Mouse (Mus musculus) T-helper 1 cell (primary cell): ENCODE data around the gene Gm4737.
"Not testable (repeated sequence)": the region's sequence is repeated elsewhere in the genome, so short reads cannot be mapped to it uniquely, and the experiment has no call there.

Experiments
- in situ Hi-C: fragments of 300-600 bp; cut with MboI, MseI; formaldehyde crosslinking; loops from one replicate; pipeline ENCODE4 v1.15.1; 2025; ENCODE audit warnings: high pct_unique_total_duplicates

The Gm4737 gene

GRCm38 (mm10) chr16:46154832-46155231 lies at the start of gene Gm4737:
TSS of gene Gm4737 (minus strand) at chr16:46155077.
- in situ Hi-C loops: not testable (repeated sequence)

- in situ Hi-C loops: loop anchor here (10.0 kb wide), 1 partner anchor 1269 kb away; no protein-coding TSS in a partner anchor
Measured at GRCm38 (mm10) chr16:46195792-46196191, 40.9 kb upstream of the Gm4737 start.

DNA sequence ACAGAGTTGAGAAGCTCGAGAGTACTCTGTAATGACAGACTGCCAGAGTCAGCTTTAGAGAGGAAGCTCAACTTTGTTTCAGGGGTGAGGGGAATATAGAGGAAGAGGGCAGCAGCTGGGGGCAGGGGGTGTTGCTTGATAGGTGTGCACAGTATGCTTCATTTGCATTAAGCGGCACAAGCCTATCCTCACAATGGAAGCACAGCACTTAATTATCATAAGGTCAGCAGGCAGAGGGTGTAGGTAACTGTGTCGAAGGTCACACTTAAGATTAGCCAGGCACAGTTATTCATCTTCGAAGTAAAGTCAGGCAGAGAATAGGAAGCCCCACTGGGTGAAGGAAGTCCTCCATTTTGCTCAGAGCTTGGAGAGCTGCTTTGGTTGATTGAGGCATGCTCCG lies 28.2 kb upstream of the Gm4737 start:
- in situ Hi-C loops: no loop called here

- in situ Hi-C loops: no loop called here
Measured at GRCm38 (mm10) chr16:46178121-46178801, 23.4 kb upstream of the Gm4737 start.

DNA sequence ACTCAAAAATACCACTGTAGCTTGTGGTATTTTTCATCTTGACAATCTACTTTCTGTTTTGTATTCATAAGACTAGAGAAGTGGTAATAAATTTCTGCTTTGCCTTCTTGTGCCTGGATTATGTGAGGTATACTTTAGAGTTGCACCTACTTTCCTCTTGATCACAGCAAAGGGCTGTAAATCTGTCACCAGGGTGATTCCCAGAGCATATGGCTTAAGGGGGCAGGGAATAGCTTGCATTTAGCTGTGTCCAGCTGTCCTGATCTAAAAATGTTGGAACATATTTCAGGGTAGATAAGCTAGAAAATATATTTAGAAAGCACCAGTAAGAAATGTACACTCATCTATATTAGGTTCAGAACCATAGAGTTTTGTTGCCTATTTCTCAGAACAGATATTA lies 18.2 kb upstream of the Gm4737 start:
- in situ Hi-C loops: no loop called here

DNA sequence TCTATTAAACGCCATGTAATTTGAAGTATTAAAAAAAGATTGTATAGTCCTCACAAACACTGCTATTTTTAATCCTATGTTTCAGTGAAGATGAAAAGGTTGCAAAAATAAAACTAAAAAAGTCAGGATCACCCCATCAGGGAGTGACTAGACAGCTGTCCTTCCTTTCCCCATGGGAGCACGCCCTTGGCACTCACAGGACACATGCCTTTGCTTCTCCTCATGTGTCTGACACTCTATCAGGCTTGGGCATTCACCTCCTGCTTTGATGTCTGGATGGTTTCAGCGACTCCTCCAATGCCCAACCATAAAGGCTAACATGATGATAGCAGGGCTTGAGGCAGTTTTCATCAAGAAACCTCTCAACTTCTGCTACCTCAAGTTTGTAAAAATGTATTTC lies 12.1 kb upstream of the Gm4737 start:
- in situ Hi-C loops: no loop called here

- in situ Hi-C loops: no loop called here
Measured at GRCm38 (mm10) chr16:46165305-46165704, 10.4 kb upstream of the Gm4737 start.

- in situ Hi-C loops: no loop called here
Measured at GRCm38 (mm10) chr16:46151141-46151540, 3.7 kb downstream of the Gm4737 start.

DNA sequence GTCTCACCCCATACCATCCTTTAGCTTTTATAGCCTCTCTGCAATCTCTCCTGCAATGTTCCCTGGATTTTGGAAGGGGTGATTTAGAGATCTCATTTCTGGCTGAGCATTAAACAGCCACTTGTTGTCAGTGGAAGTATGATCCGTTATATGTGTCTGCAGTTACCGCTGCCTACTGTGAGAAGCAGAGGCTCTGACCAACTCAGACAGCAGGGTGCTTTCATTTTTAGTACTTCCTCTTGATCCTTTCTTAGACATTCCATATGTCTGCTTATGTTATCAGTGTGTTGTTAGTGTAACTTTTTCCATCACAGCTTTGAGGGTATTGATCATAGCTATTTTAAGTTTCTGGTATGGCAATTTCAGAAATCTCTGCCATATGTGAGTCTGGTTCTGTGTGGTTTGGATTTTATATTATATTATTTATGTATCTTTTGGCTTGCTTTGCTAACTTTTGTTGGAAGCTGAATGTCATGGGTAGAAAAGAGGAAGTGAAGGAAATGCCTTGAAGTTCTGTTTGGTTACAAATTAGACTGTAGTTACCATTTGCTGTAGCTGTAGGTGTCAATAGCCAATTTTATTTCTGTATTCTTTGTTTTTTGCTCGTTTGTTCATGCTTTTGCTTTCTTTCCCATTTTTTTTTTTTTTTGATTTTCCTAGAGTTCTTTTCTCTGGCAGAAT lies 6.1 kb downstream of the Gm4737 start:
- in situ Hi-C loops: no loop called here

DNA sequence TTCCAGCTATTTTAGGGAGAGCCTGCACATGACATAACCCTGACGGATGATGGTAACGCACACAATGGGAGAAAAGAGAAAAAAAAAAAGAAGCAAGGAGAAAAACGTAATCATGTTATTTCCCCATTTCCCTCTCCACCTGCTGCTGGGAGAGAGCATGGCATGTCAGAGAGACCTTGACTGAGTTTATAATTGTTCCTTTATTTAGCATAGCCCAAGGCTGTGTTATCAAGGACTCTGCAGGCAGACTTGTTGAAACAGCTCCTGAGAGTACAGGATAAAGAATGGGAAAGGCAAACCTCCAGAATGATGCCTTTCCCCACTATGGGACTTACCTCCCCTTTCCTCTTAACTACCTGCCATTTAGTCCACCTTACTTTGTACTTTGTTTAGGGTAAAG lies 7.9 kb downstream of the Gm4737 start:
- in situ Hi-C loops: no loop called here

DNA sequence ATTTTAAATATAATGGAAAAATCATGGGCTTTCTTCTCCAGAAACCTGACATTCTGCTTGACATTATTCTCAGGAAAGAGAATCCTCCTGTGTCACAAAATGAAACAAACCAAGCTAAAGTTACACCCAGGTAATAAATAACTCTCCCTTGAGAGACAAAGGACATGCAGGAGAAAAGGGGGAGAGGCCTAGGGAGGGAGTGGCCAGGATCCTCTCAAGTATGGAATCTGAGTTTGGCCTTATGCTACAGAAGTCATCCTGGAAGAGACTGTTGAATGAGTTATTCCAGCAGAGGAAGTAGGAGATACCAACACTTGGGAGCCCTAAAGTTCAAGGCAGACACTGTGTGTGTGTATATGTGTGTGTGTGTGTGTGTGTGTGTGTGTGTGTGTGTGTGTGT lies 32.6 kb downstream of the Gm4737 start:
- in situ Hi-C loops: loop anchor here (10.0 kb wide), 1 partner anchor 113 kb away; no protein-coding TSS in a partner anchor

DNA sequence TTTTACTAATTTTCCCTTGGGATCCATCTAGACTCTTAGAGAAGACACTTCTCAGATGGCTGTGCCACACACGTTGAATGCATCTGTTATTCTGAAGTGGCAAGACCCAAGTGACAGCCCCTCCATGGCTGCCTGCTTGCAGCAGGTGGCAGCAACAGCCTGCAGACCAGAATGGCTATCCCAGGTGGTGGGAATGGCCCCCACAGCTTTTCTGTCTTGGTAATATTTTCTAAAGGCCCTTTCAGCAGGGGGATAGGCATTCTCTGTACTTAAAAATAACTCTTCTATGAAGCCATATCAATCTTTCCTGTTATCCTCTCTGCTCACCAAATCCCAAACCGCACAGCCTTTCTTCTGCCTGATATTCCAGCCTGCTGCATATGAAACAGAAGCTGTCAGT lies 33.5 kb downstream of the Gm4737 start:
- in situ Hi-C loops: loop anchor here (10.0 kb wide), 1 partner anchor 113 kb away; no protein-coding TSS in a partner anchor

DNA sequence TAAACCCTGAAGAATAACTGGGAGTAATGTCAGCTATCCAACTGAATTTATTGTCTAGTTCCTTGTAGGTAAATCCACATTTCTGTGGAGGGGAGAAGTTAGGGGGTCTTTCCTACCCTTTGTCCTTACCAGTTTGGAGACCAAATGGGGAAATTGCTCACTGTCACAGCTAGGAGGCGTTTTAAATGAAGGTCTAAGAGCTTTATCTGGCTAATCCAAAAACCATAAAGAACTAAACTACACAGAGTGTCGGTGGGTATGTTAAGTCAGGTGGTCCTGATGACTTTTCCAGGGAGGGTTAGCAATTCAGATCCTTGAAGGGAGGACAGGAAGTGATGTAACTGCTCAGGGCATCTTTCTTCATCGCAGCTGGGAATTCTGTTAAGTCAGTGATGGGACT lies 34.3 kb downstream of the Gm4737 start:
- in situ Hi-C loops: loop anchor here (10.0 kb wide), 1 partner anchor 114 kb away; no protein-coding TSS in a partner anchor

- in situ Hi-C loops: loop anchor here (10.0 kb wide), 1 partner anchor 115 kb away; no protein-coding TSS in a partner anchor
Measured at GRCm38 (mm10) chr16:46120020-46120419, 34.9 kb downstream of the Gm4737 start, which contains the start of gene Cd96. TSS of gene Cd96 (minus strand) at chr16:46120251.

DNA sequence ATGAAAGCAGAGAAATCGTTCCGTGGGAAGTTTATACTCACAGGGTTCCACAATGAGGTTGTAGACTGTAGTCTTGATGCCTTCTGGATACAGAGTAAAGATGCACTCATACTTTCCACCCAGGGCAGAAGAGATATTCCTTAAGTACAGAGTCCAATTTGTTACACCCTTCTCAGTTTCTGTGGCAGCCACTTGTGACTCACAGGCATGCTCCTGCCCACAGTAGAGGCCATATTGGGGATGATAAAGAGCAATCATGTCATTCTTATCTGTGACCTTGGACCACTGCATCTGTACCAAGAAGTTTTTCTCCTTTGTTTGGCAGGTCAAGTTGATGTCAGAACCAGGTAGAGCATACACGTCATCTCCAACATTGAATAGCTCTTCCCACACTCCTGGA lies 37.2 kb downstream of the Gm4737 start:
- in situ Hi-C loops: loop anchor here (5.0 kb wide), 1 partner anchor 380 kb away; the partner anchor contains the start of gene Nectin3

GRCm38 (mm10) chr16:46114727-46115126 lies 40.1 kb downstream of the Gm4737 start:
- in situ Hi-C loops: loop anchor here (5.0 kb wide), 1 partner anchor 383 kb away; the partner anchor contains the start of gene Nectin3

DNA sequence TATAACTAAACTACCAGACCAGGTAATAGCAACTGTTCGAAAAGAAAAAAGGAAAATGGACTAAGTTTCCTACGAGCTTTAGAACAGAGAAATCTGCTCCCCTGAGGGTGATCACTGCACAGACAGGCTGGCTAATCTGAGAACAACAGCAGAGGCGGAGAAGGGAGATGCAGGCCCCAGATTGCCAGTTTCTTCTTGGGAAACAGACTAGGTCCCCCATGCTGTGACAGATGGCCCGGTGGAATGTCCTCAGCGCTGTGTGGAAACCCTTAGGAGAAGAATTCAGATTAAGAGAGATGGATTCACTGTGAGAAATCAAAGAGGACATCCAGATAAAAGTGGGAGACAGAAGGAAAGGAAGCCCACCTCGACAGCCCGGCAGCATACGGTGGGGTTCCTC lies 45.3 kb downstream of the Gm4737 start:
- in situ Hi-C loops: no loop called here

- in situ Hi-C loops: no loop called here
Measured at GRCm38 (mm10) chr16:46107431-46107830, 47.4 kb downstream of the Gm4737 start.

DNA sequence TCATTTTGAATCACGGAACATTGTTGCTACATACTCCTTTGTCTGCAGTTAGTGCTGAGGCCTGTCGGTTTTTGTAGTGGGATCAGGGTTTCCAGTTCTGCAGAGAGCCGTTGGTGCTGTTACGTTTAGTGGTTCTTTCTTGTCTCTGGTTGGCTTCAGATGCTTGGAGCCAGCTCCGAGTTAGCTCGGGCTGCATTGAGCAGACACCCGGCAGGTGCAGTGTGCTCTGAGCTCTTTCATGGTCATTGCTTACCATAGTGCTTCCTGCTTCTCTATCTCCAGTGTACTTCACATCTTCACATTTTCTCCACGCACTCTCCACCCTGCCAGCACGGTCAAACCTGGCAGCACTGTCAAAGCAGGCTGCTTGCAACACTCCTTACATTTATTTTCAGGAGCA lies 50.4 kb downstream of the Gm4737 start:
- in situ Hi-C loops: no loop called here
